Mouse (Mus musculus) E14TG2a.4 (cell line): ENCODE results near the gene Umodl1.

ENCODE experiments used
- CTCF ChIP-seq: conservative IDR thresholded peaks from 2 replicates; pipeline ENCODE4 v1.5.1; 2014; ENCODE audit warnings: low read length
- POU5F1 ChIP-seq: IDR thresholded peaks from 2 replicates; pipeline ENCODE4 v1.6.1; 2014; ENCODE audit warnings: low read length, borderline replicate concordance

- TF ChIP-seq CTCF, result no peak
- TF ChIP-seq POU5F1, result no peak
Measured at GRCm38 (mm10) chr17:31027723-31028122, 73.3 kb downstream of the Umodl1 start.
